Mouse (Mus musculus) spleen, adult 2 months (tissue): ENCODE results near the gene Zbtb25.

Experiments used
- CTCF ChIP-seq: fragments of 200-500 bp; IDR thresholded peaks from 2 replicates; pipeline ENCODE4 v1.5.1; 2011; ENCODE audit warnings: mild to moderate bottlenecking, inconsistent platforms; ENCODE audit not compliant: insufficient read depth, insufficient read length, insufficient replicate concordance; ENCODE audit errors: extremely low read depth
- POLR2A ChIP-seq: fragments of 200-500 bp; IDR thresholded peaks from 2 replicates; pipeline ENCODE4 v1.6.1; 2011; ENCODE audit warnings: low read depth, low read length, inconsistent platforms

DNA sequence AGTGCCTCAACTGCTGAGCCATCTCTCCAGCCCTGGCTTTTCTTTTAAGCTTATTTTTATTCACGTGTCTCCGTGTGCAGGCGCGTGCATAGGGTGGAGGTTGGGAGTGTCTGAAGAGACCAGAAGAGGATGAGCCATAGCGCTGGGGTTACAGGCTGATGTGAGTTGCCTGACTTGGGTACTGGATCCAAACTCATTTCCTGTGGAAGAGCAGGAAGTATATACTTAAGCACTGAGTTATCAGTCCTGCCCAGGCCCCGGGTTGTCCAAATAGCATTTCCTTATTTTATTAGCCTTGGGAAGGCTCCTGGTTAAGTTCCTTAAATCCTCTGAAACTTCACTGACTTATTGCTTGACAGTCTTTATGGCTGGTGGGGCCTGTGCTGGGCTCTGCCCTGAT, 59.4 kb downstream of the Zbtb25 start:
- no peak for TF ChIP-seq POLR2A
- no peak for TF ChIP-seq CTCF
